Mouse (Mus musculus) stomach, postnatal 0 days (tissue): ENCODE measurements around the gene Pros1. TPM values are rescaled to one million over a fixed set of nuclear protein-coding genes. Genes with fewer than 3 reads are reported as not detected.

Source experiments
- ATAC-seq: fragments of 200-750 bp; cut with Nextera tagmentation; 2 replicates; pipeline ENCODE4 v1.8.0; 2017; ENCODE audit not compliant: low FRiP score, low TSS enrichment
- DNase-seq: peaks from one replicate; pipeline ENCODE4 v3.0.0-alpha.2; 2016; ENCODE audit warnings: low spot score
- H3K27ac ChIP-seq: fragments of 300-500 bp; sonication (generic); replicated peaks from 2 replicates; pipeline ENCODE4 v1.5.1; 2014; ENCODE audit warnings: mild to moderate bottlenecking, control low read depth
- H3K27me3 ChIP-seq: fragments of 300-500 bp; sonication (generic); 2 replicates; pipeline ENCODE4 v1.6.1; 2014; ENCODE audit warnings: low read length; ENCODE audit not compliant: control insufficient read depth, insufficient read depth
- H3K36me3 ChIP-seq: fragments of 300-500 bp; sonication (generic); 2 replicates; pipeline ENCODE4 v1.6.1; 2014; ENCODE audit warnings: low read length, mixed read lengths; ENCODE audit not compliant: control insufficient read depth, insufficient read depth
- H3K4me1 ChIP-seq: fragments of 300-500 bp; sonication (generic); replicated peaks from 2 replicates; pipeline ENCODE4 v1.6.1; 2014; ENCODE audit warnings: antibody characterized with exemption; ENCODE audit not compliant: control insufficient read depth, insufficient read depth
- H3K4me2 ChIP-seq: fragments of 300-500 bp; sonication (generic); replicated peaks from 2 replicates; pipeline ENCODE4 v1.6.1; 2014; ENCODE audit warnings: low read depth, mild to moderate bottlenecking, control low read depth, moderate library complexity
- H3K4me3 ChIP-seq: fragments of 300-500 bp; sonication (generic); 2 replicates; pipeline ENCODE4 v1.5.1; 2014; ENCODE audit warnings: low read depth, low read length, control low read depth
- H3K9ac ChIP-seq: fragments of 300-500 bp; sonication (generic); 2 replicates; pipeline ENCODE4 v1.6.1; 2014; ENCODE audit warnings: mild to moderate bottlenecking, low read length, control low read depth, mixed read lengths
- H3K9me3 ChIP-seq: fragments of 300-500 bp; sonication (generic); 2 replicates; pipeline ENCODE4 v1.6.1; 2016; ENCODE audit warnings: low read length; ENCODE audit not compliant: control insufficient read depth
- CTCF ChIP-seq: IDR thresholded peaks from 2 replicates; pipeline ENCODE4 v1.5.1; 2016; ENCODE audit warnings: antibody characterized with exemption, low read depth, mild to moderate bottlenecking, moderate library complexity
- EP300 ChIP-seq: optimal IDR thresholded peaks from 2 replicates; pipeline ENCODE3; 2016; ENCODE audit warnings: antibody characterized with exemption
- WGBS: fragments of 180-500 bp; shearing (Covaris S2); extraction: QIAGEN DNeasy Blood & Tissue Kit; methylation state at CpG from one replicate; pipeline ENCODE4 v1.1.7; 2014; 5-methylcytosine and 5-hydroxymethylcytosine counted together
- polyA plus RNA-seq: library from polyadenylated mRNA; unstranded; fragments of >200 nt; fragmentation: Nextera tagmentation; extraction: Ambion mirVana; gene quantifications from 2 replicates; pipeline ENCODE4 v1.2.1, GENCODE M21; 2015

Pros1 gene
- polyA plus RNA-seq, 1 experiment from 2014 or later: 24.9 TPM

GRCm38 (mm10) chr16:62846498-62847312, 7.4 kb upstream of the Pros1 start, which contains the start of gene Arl13b:
TSS of gene Arl13b (minus strand) at chr16:62847040.
- H3K27me3 ChIP-seq: no peaks in the 10 kb centered on the region
- H3K9ac ChIP-seq: peak within 1 kb of the TSS; percentile 80
- H3K27ac ChIP-seq: peak within 1 kb of the TSS; percentile 83
- H3K36me3 ChIP-seq: no peaks in the 10 kb centered on the region
- H3K4me3 ChIP-seq: peak within 1 kb of the TSS; percentile 85
- H3K4me1 ChIP-seq: peaks cover 4% of the 10 kb centered on the region; the same call in 1 of the 2 replicates
- ATAC-seq (peak; percentile 100), DNase-seq (peak; percentile 93)
- TF ChIP-seq EP300 (no peak), CTCF (no peak)
- WGBS: under 1% methylated on average over 52 of the region's 52 CpGs
- H3K9me3 ChIP-seq: no peaks in the 10 kb centered on the region
- peak within 1 kb of the TSS; percentile 81 for H3K4me2 ChIP-seq

- Histone ChIP-seq H3K4me1 (no peaks in the 10 kb centered on the region), H3K27me3 (no peaks in the 10 kb centered on the region), H3K27ac (no peak overlapping the region), H3K9ac (no peak overlapping the region), H3K4me2 (no peak overlapping the region), H3K36me3 (no peaks in the 10 kb centered on the region), H3K9me3 (no peaks in the 10 kb centered on the region), H3K4me3 (no peak overlapping the region)
- 85% methylated on average over 3 of the region's 3 CpGs for WGBS
- ATAC-seq: no peak
- no peak for TF ChIP-seq EP300
- 0 out of 2 replicates have a peak, but pooled peaks have one; percentile 6 for TF ChIP-seq CTCF
- no peak for DNase-seq
These were observed 1.4 kb upstream of the Pros1 start for GRCm38 (mm10) chr16:62852464-62853252.

GRCm38 (mm10) chr16:62853611-62854126, 438 bp upstream of the Pros1 start:
- no peaks in the 10 kb centered on the region for H3K27me3 ChIP-seq
- H3K27ac ChIP-seq: peak overlapping the region; percentile 86
- TF ChIP-seq CTCF: no peak
- no peak for TF ChIP-seq EP300
- H3K4me2 ChIP-seq: peak overlapping the region; percentile 83
- ATAC-seq: peak; percentile 51; the same call in 1 of the 2 replicates
- H3K4me1 ChIP-seq: no peaks in the 10 kb centered on the region
- no peak for DNase-seq
- H3K36me3 ChIP-seq: no peaks in the 10 kb centered on the region
- peak overlapping the region; percentile 64 for H3K4me3 ChIP-seq
- H3K9me3 ChIP-seq: no peaks in the 10 kb centered on the region
- WGBS: 12% methylated on average over 3 of the region's 3 CpGs
- H3K9ac ChIP-seq: peak overlapping the region; percentile 82

GRCm38 (mm10) chr16:62855385-62855784, 1.3 kb downstream of the Pros1 start:
- Histone ChIP-seq H3K36me3 (no peaks in the 10 kb centered on the region), H3K27me3 (no peaks in the 10 kb centered on the region), H3K4me1 (no peaks in the 10 kb centered on the region), H3K27ac (no peak overlapping the region), H3K9ac (no peak overlapping the region), H3K4me2 (peak overlapping the region; percentile 83; the same call in 1 of the 2 replicates), H3K9me3 (no peaks in the 10 kb centered on the region), H3K4me3 (peak overlapping the region; percentile 64; the same call in 1 of the 2 replicates)
- WGBS: 49% methylated on average over 6 of the region's 6 CpGs
- ATAC-seq (no peak), DNase-seq (no peak)
- TF ChIP-seq CTCF (no peak), EP300 (no peak)

- Histone ChIP-seq H3K9me3 (no peaks in the 10 kb centered on the region), H3K4me3 (no peak overlapping the region), H3K4me2 (no peak overlapping the region), H3K27me3 (no peaks in the 10 kb centered on the region), H3K9ac (no peak overlapping the region), H3K27ac (no peak overlapping the region), H3K4me1 (no peaks in the 10 kb centered on the region), H3K36me3 (no peaks in the 10 kb centered on the region)
- no peak for TF ChIP-seq CTCF
- TF ChIP-seq EP300: no peak
- ATAC-seq (no peak), DNase-seq (no peak)
- WGBS: 91% methylated on average over 2 of the region's 2 CpGs
These were observed 2.2 kb downstream of the Pros1 start for GRCm38 (mm10) chr16:62856273-62856672.
